Mouse (Mus musculus) cerebellum, adult 2 months (tissue): ENCODE data around the gene Znhit2. TPM values are rescaled to one million over a fixed set of nuclear protein-coding genes. Genes with fewer than 3 reads are reported as not detected.
"Not testable (repeated sequence)": the region's sequence is repeated elsewhere in the genome, so short reads cannot be mapped to it uniquely, and the experiment has no call there.

Experiments
- DNase-seq, 2 experiments: peaks; one replicate each; pipeline ENCODE4 v3.0.0; 2021
- H3K27ac ChIP-seq: fragments of 200-500 bp; 2 replicates; pipeline ENCODE4 v1.5.1; 2012; ENCODE audit warnings: low read length, control low read depth, inconsistent platforms; ENCODE audit not compliant: insufficient read depth
- H3K27me3 ChIP-seq: fragments of 200-500 bp; 2 replicates; pipeline ENCODE4 v1.6.1; 2012; ENCODE audit warnings: inconsistent platforms, mild to moderate bottlenecking, low read length, moderate library complexity; ENCODE audit not compliant: control insufficient read depth, insufficient read depth
- H3K4me1 ChIP-seq: fragments of 200-500 bp; 2 replicates; pipeline ENCODE4 v1.6.1; 2011; ENCODE audit warnings: low read length; ENCODE audit not compliant: control insufficient read depth, insufficient read depth
- H3K4me3 ChIP-seq: fragments of 200-500 bp; replicated peaks from 2 replicates; pipeline ENCODE3; 2011; ENCODE audit warnings: mild to moderate bottlenecking, low read depth, low read length, control low read depth; ENCODE audit not compliant: insufficient read depth
- CTCF ChIP-seq: fragments of 200-500 bp; IDR thresholded peaks from 2 replicates; pipeline ENCODE4 v1.5.1; 2011; ENCODE audit warnings: low read depth, mild to moderate bottlenecking, control low read depth, low read length, moderate library complexity, borderline replicate concordance; ENCODE audit not compliant: insufficient read depth
- POLR2A ChIP-seq: fragments of 200-500 bp; IDR thresholded peaks from 2 replicates; pipeline ENCODE4 v1.6.1; 2011; ENCODE audit warnings: low read length, control low read depth, borderline replicate concordance; ENCODE audit not compliant: insufficient read depth
- WGBS: fragments of 180-500 bp; shearing (Covaris S2); methylation state at CpG from one replicate; pipeline ENCODE4 v1.1.7; 2018; 5-methylcytosine and 5-hydroxymethylcytosine counted together
- polyA plus RNA-seq: library from polyadenylated mRNA; depleted of rRNA; stranded (reverse); fragments of >200 nt; gene quantifications from 2 replicates; pipeline ENCODE4 v1.2.3, GENCODE M21; 2012

Gene Znhit2
- polyA plus RNA-seq, 1 experiment = 51.5 TPM

- H3K27ac ChIP-seq = no peak overlapping the region
- no peak for DNase-seq
- H3K4me1 ChIP-seq = no peaks in the 10 kb centered on the region
- TF ChIP-seq CTCF (no peak), POLR2A (no peak)
- no peaks in the 10 kb centered on the region for H3K27me3 ChIP-seq
- no peak overlapping the region for H3K4me3 ChIP-seq
These were observed 21.0 kb upstream of the Znhit2 start for GRCm38 (mm10) chr19:6040002-6040401.

- Histone ChIP-seq H3K4me1 (no peaks in the 10 kb centered on the region), H3K27ac (no peak overlapping the region), H3K27me3 (no peaks in the 10 kb centered on the region), H3K4me3 (no peak overlapping the region)
- WGBS = 31% methylated on average over 9 of the region's 9 CpGs
- no peak for TF ChIP-seq POLR2A
- TF ChIP-seq CTCF = no peak
- DNase-seq = no peak
These were observed 18.7 kb upstream of the Znhit2 start for GRCm38 (mm10) chr19:6042293-6042692.

- H3K27me3 ChIP-seq, H3K27ac ChIP-seq, H3K4me3 ChIP-seq, H3K4me1 ChIP-seq, DNase-seq: not testable (repeated sequence)
- WGBS = 41% methylated on average over 4 of the region's 4 CpGs
These were observed 16.9 kb upstream of the Znhit2 start for GRCm38 (mm10) chr19:6044102-6044501.

GRCm38 (mm10) chr19:6045366-6046293 is 15.4 kb upstream of the Znhit2 start:
- Histone ChIP-seq H3K4me1 (no peaks in the 10 kb centered on the region), H3K4me3 (peak overlapping the region; percentile 87), H3K27me3 (no peaks in the 10 kb centered on the region), H3K27ac (peak overlapping the region; percentile 92)
- TF ChIP-seq POLR2A (no peak), CTCF (no peak)
- 9% methylated on average over 20 of the region's 20 CpGs for WGBS
- DNase-seq = no peak

- no peak for TF ChIP-seq CTCF
- peak; percentile 78 for TF ChIP-seq POLR2A
- under 1% methylated on average over 65 of the region's 65 CpGs for WGBS
- H3K4me1 ChIP-seq = no peaks in the 10 kb centered on the region; the same call in 1 of the 2 replicates
- H3K27ac ChIP-seq = peak within 1 kb of the TSS; percentile 96
- H3K4me3 ChIP-seq = peak within 1 kb of the TSS; percentile 87
- H3K27me3 ChIP-seq = no peaks in the 10 kb centered on the region
- peak; percentile 94 to 96 for DNase-seq
These were observed 14.5 kb upstream of the Znhit2 start, which contains the start of gene Syvn1 for GRCm38 (mm10) chr19:6046294-6047153. Gene Syvn1, plus strand, starts transcription at chr19:6046576.

- no peak for DNase-seq
- peak overlapping the region; percentile 64; the same call in 1 of the 2 replicates for H3K27ac ChIP-seq
- WGBS = 1% methylated on average over 41 of the region's 44 CpGs
- H3K27me3 ChIP-seq = no peaks in the 10 kb centered on the region
- H3K4me3 ChIP-seq = peak overlapping the region; percentile 87
- TF ChIP-seq POLR2A (no peak), CTCF (no peak)
- H3K4me1 ChIP-seq = no peaks in the 10 kb centered on the region; the same call in 1 of the 2 replicates
These were observed 13.7 kb upstream of the Znhit2 start for GRCm38 (mm10) chr19:6047154-6047898.

GRCm38 (mm10) chr19:6047899-6048166 is 13.2 kb upstream of the Znhit2 start:
- Histone ChIP-seq H3K27ac (no peak overlapping the region), H3K4me3 (peak overlapping the region; percentile 87), H3K27me3 (no peaks in the 10 kb centered on the region), H3K4me1 (no peaks in the 10 kb centered on the region; the same call in 1 of the 2 replicates)
- peak in 1 of 2 experiments; percentile 27 for DNase-seq
- TF ChIP-seq CTCF = no peak
- TF ChIP-seq POLR2A = no peak
- WGBS = 67% methylated on average over 8 of the region's 8 CpGs
